In the genomic region with DNA sequence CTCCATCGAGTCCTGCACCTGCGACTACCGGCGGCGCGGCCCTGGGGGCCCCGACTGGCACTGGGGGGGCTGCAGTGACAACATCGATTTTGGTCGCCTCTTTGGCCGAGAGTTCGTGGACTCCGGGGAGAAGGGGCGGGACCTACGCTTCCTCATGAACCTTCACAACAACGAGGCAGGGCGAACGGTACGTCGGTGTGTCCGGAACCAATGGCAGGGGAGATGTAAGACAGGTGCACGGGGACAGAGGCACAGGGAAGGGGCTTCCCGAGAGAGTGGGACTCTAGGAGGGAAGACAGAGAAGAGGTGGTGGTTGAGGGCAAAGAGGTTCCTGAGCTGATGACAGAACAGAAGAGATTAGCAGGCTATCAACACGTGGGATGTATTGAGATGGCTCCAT, we compare ENCODE assay signal across 10 mouse cellular contexts. TPM values are rescaled to one million over a fixed set of nuclear protein-coding genes. Genes with fewer than 3 reads are reported as not detected.
A peak's percentile ranks its signal among the peaks of the same experiment; 100 is the strongest.
DNase-seq lines count a peak whose midpoint lies in the region; ATAC-seq and TF ChIP-seq lines count a peak whose summit lies in the region.
"Had no signal": no experiment of that assay in that cellular context is flagged by ENCODE, and none has a peak within 500 bp of the region (broad histone marks: within the 10 kb centered on the region; RNA-seq: fewer than 3 reads in every experiment).

No protein-coding gene starts in this region.

- H3K4me2 ChIP-seq in kidney, embryonic 14.5 days (replicated peaks; ENCODE audit: low read depth, low read length) = no peak overlapping the region
- H3K4me2 ChIP-seq in hindbrain, embryonic 11.5 days (replicated peaks; ENCODE audit: low read depth, low read length) = peak overlapping the region; percentile 26; the same call in 1 of the 2 replicates

- no peak for ATAC-seq in kidney, embryonic 14.5 days (ENCODE audit: low FRiP score, low TSS enrichment)
- no peak for ATAC-seq in hindbrain, embryonic 11.5 days (ENCODE audit: low FRiP score)

- H3K4me1 ChIP-seq in kidney, embryonic 14.5 days (ENCODE audit: control insufficient read depth, insufficient read depth, low read length) = peaks cover 14% of the 10 kb centered on the region; the same call in 1 of the 2 replicates
- H3K4me1 ChIP-seq in hindbrain, embryonic 11.5 days (replicated peaks; ENCODE audit: control insufficient read depth, insufficient read depth, low read length) = peaks cover 15% of the 10 kb centered on the region

- H3K4me3 ChIP-seq in kidney, embryonic 14.5 days (ENCODE audit: low read length) = 0 out of 2 replicates have a peak overlapping the region, but pooled peaks have one; percentile 17
- H3K4me3 ChIP-seq in hindbrain, embryonic 11.5 days (ENCODE audit: low read depth, low read length) = peak overlapping the region; percentile 23
- no peak overlapping the region for H3K4me3 ChIP-seq in layer of hippocampus, adult 2 months
- H3K4me3 ChIP-seq: erythroblast, embryonic 14.5 days had no signal

- whole genome bisulfite sequencing in kidney, embryonic 14.5 days = 2% methylated on average over 23 of the region's 23 CpGs
- WGBS in hindbrain, embryonic 11.5 days = under 1% methylated on average over 23 of the region's 23 CpGs

- no peak overlapping the region for H3K27ac ChIP-seq in kidney, embryonic 14.5 days (ENCODE audit: low read depth, low read length)
- H3K27ac ChIP-seq in hindbrain, embryonic 11.5 days (ENCODE audit: low read depth, low read length) = no peak overlapping the region
- no peak overlapping the region for H3K27ac ChIP-seq in layer of hippocampus, adult 2 months
- H3K27ac ChIP-seq: lung, embryonic 15.5 days had no signal

- H3K9ac ChIP-seq in kidney, embryonic 14.5 days (ENCODE audit: low read depth, low read length) = no peak overlapping the region
- no peak overlapping the region for H3K9ac ChIP-seq in hindbrain, embryonic 11.5 days (ENCODE audit: low read depth, low read length)
- H3K9ac ChIP-seq: lung, embryonic 15.5 days had no signal

- no peaks in the 10 kb centered on the region for H3K9me3 ChIP-seq in kidney, embryonic 14.5 days (ENCODE audit: control insufficient read depth, low read length)
- H3K9me3 ChIP-seq in hindbrain, embryonic 11.5 days (ENCODE audit: control insufficient read depth, low read length) = no peaks in the 10 kb centered on the region
- H3K9me3 ChIP-seq: lung, embryonic 15.5 days had no signal

- peaks cover 90% of the 10 kb centered on the region for H3K27me3 ChIP-seq in kidney, embryonic 14.5 days (ENCODE audit: control insufficient read depth, insufficient read depth, low read length)
- peaks cover 95% of the 10 kb centered on the region for H3K27me3 ChIP-seq in hindbrain, embryonic 11.5 days (ENCODE audit: control insufficient read depth, insufficient read depth, low read length)

- no peak for DNase-seq in kidney, postnatal 25 days
- peak; percentile 47 for DNase-seq in ZHBTc4 (ENCODE audit: low read depth, low spot score)
- no peak for DNase-seq in hindbrain, embryonic 11.5 days (ENCODE audit: low spot score)
- peak; percentile 40 for DNase-seq in naive thymus-derived CD4-positive, alpha-beta T cell, adult 2 months (ENCODE audit: low read depth)
- DNase-seq in layer of hippocampus, adult 2 months (ENCODE audit: low spot score in 2 of 2) = no peak
- no peak for DNase-seq in layer of hippocampus, adult 18-20 months (ENCODE audit: low spot score in 2 of 2)

- H3K36me3 ChIP-seq in kidney, embryonic 14.5 days (ENCODE audit: control insufficient read depth, insufficient read depth, low read length) = no peaks in the 10 kb centered on the region
- H3K36me3 ChIP-seq in hindbrain, embryonic 11.5 days (ENCODE audit: control insufficient read depth, insufficient read depth, low read length) = no peaks in the 10 kb centered on the region
- H3K36me3 ChIP-seq: lung, embryonic 15.5 days had no signal

- TF ChIP-seq CTCF in layer of hippocampus, adult 2 months (conservative IDR thresholded peaks at IDR 0.05) = no peak

RNA-seq across cellular contexts. Expression of a gene that starts 2.1 kb away (rescaled TPM):
- not detected in 2 replicates for polyA plus RNA-seq in kidney, embryonic 14.5 days (2014; fragmentation: Nextera tagmentation; extraction: Ambion mirVana)
- 8.0 and 9.5 TPM in 2 replicates for polyA plus RNA-seq in hindbrain, embryonic 11.5 days (2014; fragmentation: Nextera tagmentation; extraction: Ambion mirVana)
- total RNA-seq in layer of hippocampus, adult 2 months (2021) = not detected
- total RNA-seq in layer of hippocampus, adult 18-20 months (2021) = not detected
- polyA plus RNA-seq: erythroblast, embryonic 14.5 days; large intestine, adult 2 months; lung, embryonic 15.5 days had no signal

RNA-seq across cellular contexts. Expression of a gene that starts 13.8 kb away (rescaled TPM):
- polyA plus RNA-seq in kidney, embryonic 14.5 days (2014; fragmentation: Nextera tagmentation; extraction: Ambion mirVana) = not detected in 2 replicates
- polyA plus RNA-seq in hindbrain, embryonic 11.5 days (2014; fragmentation: Nextera tagmentation; extraction: Ambion mirVana) = 0.54 and 0.57 TPM in 2 replicates
- total RNA-seq in layer of hippocampus, adult 2 months (2021) = under 1 TPM; 0.15 to 0.38 TPM
- total RNA-seq in layer of hippocampus, adult 18-20 months (2021) = under 1 TPM; 0.23 to 0.64 TPM
- polyA plus RNA-seq: erythroblast, embryonic 14.5 days had no signal

RNA-seq across cellular contexts. Expression of a gene that starts 17.5 kb away (rescaled TPM):
- polyA plus RNA-seq in kidney, embryonic 14.5 days (2014; fragmentation: Nextera tagmentation; extraction: Ambion mirVana) = 1.4 TPM in 2 replicates
- 0.35 and 0.60 TPM in 2 replicates for polyA plus RNA-seq in hindbrain, embryonic 11.5 days (2014; fragmentation: Nextera tagmentation; extraction: Ambion mirVana)
- 1,000 to 10,000 TPM; 1,636 to 1,683 TPM for total RNA-seq in layer of hippocampus, adult 2 months (2021)
- 1,000 to 10,000 TPM; 1,780 to 1,859 TPM for total RNA-seq in layer of hippocampus, adult 18-20 months (2021)

RNA-seq across cellular contexts. Expression of a gene that starts 28.8 kb away (rescaled TPM):
- 29.8 and 39.7 TPM in 2 replicates for polyA plus RNA-seq in kidney, embryonic 14.5 days (2014; fragmentation: Nextera tagmentation; extraction: Ambion mirVana)
- polyA plus RNA-seq in hindbrain, embryonic 11.5 days (2014; fragmentation: Nextera tagmentation; extraction: Ambion mirVana) = 32.3 and 33.2 TPM in 2 replicates
- total RNA-seq in layer of hippocampus, adult 2 months (2021) = 100 to 1,000 TPM; 820 to 852 TPM
- 100 to 1,000 TPM; 830 to 882 TPM for total RNA-seq in layer of hippocampus, adult 18-20 months (2021)

RNA-seq across cellular contexts. Expression of a gene that starts 39.5 kb away (rescaled TPM):
- polyA plus RNA-seq in kidney, embryonic 14.5 days (2014; fragmentation: Nextera tagmentation; extraction: Ambion mirVana) = 67.8 and 83.7 TPM in 2 replicates
- 65.9 and 70.6 TPM in 2 replicates for polyA plus RNA-seq in hindbrain, embryonic 11.5 days (2014; fragmentation: Nextera tagmentation; extraction: Ambion mirVana)
- total RNA-seq in layer of hippocampus, adult 2 months (2021) = 10 to 100 TPM; 50.3 to 51.9 TPM
- 10 to 100 TPM; 50.6 to 51.1 TPM for total RNA-seq in layer of hippocampus, adult 18-20 months (2021)

Comparison
In these comparisons a context has a peak if more than half of its experiments do, and no peak if none do; other contexts are left out.
1. DNase-seq: peak in ZHBTc4 (single experiment) and naive thymus-derived CD4-positive, alpha-beta T cell, adult 2 months (single experiment); none in kidney, postnatal 25 days (0 of 2), hindbrain, embryonic 11.5 days (single experiment), layer of hippocampus, adult 2 months (0 of 2) and layer of hippocampus, adult 18-20 months (0 of 2).